Mouse (Mus musculus): ENCODE data around the gene Myl9.

Myl9 gene

DNA sequence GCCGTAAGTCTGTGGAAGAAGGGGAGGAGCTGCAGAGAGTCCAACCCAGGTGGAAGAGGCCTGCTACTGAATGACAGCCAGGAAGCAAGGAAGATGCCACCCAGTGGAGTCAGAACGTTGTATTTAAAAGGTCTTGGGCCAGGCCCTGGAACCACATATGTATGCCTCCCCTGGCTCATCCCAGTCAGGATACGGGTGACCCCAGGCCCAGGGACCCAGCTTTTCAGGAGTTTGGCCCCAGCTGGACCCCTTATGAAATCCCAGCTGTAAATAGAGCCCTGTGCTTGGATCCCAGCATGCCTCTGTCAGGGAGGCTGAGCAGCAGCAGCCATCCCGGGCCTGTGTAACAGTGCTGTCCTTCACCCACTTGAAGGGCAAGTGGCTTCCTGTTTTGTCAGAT lies 10.5 kb upstream of the Myl9 start:
- DNase-seq, result no peak

DNA sequence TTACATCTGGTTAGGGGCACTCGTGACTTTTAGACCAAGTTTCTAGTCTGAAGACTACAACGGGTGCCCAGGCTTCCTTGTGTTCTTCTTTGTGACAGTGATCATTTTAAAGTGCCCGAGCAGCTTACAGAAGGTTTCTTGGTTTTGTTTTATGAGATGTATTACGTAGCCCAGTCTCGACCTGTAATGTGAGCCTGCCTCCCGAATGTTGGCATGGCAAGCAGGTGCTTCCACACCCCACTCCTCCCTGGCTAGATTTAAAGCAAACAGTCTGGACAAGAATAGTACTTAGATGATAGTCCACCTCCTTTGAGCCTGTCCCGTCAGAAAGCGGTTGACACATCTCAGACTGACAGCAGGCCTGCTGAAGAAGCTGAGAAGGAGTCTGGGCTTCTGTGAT lies 9.6 kb upstream of the Myl9 start:
- DNase-seq, result no peak

DNA sequence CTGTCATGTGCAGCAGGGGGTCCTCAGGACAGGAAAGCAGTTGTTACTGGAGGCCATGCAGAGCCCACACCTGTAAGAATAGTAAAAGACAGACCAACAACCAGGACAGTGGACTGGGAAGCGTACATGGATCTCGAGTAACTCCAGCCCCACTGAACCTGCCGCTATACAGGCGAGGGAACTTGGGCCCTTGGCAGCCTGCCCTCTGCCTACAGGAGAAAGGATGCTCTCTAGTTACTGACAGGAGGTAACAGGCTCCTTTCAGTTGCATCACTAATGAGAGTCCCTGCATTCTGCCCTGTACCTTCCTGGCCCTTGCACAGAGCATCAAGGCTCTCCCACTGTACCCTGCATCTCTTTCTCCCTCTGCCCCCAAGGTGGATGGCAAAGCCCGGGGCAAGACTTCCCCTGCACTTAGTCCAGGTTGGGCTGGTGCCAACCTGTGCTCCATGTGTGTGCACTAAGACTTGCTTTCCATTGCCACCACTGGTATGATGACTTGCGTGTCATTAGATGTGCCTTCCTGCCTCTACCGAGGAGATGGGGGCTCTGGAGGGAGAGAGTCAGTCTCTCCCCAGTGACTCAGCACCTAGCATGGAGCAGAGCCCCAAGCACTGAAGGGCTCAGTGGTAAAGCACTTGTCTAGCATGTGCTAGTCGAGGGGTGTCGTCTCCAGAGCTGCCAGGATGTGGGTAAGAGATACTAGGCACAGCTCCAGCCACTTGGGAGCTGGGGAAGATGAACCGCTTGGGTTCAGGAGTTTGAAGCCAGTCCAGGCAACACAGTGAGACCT lies 8.8 kb upstream of the Myl9 start:
- DNase-seq, result no peak

DNA sequence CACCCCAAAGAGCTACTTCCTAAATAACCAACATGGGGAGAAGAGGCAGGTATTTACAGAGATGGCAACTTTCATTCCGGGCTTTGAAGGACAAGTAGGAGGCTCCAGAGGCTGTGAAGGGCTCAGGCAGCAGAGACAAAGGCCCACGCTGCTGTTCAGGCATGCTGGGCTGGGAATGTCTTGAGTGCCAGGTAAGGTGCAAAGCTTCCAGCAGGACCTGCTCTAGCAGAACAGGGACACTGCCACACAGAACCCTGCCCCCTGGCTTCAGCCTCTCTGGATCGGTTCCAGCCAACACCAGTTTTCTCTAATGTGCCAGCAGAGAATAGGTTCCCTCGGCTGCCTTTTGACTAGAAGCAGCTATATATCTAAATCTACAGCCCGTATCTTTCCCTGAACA lies 8.1 kb upstream of the Myl9 start:
- DNase-seq, result no peak

DNA sequence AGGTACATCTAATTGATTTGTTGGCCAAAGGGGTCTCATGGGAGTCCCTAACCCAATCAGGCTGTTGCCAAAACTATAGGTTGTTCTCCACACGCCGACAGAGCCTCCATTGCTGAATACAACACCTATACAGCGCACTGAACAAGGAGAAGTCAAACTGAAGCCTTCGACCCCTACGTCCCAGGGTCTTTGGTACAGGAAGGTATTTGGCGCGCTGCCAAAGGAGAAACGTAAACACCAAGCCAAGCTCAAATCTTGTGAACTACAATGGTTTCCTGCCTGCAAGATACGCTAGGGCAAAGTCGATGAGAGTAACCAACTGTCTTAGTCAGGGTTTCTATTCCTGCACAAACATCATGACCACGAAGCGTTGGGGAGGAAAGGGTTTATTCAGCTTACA lies 5.9 kb upstream of the Myl9 start:
- no peak for DNase-seq

DNA sequence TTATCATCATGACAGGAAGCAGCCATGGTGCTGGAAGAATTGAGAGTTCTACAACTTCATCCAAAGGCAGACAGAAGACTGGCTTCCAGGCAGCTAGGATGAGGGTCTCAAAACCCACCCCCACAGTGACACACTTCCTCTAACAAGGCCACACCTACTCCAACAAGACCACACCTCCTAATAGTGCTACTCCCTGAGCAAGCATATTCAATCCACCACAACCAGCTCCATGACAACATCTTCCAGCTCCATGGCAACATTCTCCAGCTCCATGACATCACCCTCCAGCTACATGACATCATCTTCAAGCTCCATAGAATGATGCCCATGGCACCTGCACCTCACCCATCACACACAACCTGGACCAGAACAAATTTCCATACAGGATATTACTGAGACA lies 1.8 kb upstream of the Myl9 start:
- no peak for DNase-seq

DNA sequence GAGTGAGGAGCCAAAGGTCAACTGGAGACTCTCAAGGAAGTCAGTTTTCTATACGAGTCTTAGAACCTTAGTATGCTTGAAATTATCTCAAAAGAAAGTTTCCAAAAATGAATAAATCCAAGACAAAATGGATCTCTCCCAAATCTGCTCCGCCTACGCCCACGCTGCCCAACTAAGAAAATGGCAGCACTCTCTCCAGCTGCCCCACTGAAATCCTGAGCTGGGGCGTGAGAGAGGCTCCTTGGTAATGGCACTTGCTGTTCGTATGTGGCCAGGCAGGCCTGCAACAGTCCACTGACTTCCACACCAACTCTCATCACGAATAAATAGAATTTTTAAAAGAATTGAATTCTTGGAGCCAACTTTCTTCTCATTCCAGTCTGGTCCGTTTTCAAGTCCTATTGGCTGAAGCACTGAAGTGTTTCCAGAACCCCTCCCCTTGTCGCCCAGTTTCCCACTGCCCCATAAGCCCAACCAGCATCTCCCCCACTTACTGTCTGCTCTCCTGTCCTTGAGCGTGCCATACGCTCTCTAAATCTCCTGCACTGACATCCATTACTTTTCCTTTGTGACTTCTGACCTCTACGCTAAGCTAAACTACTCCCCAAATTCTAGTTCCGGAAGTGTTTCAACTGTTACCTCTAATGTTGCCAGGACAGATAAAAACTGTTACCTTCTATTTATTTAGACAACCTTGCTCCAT lies 1.0 kb upstream of the Myl9 start:
- DNase-seq, result no peak

DNA sequence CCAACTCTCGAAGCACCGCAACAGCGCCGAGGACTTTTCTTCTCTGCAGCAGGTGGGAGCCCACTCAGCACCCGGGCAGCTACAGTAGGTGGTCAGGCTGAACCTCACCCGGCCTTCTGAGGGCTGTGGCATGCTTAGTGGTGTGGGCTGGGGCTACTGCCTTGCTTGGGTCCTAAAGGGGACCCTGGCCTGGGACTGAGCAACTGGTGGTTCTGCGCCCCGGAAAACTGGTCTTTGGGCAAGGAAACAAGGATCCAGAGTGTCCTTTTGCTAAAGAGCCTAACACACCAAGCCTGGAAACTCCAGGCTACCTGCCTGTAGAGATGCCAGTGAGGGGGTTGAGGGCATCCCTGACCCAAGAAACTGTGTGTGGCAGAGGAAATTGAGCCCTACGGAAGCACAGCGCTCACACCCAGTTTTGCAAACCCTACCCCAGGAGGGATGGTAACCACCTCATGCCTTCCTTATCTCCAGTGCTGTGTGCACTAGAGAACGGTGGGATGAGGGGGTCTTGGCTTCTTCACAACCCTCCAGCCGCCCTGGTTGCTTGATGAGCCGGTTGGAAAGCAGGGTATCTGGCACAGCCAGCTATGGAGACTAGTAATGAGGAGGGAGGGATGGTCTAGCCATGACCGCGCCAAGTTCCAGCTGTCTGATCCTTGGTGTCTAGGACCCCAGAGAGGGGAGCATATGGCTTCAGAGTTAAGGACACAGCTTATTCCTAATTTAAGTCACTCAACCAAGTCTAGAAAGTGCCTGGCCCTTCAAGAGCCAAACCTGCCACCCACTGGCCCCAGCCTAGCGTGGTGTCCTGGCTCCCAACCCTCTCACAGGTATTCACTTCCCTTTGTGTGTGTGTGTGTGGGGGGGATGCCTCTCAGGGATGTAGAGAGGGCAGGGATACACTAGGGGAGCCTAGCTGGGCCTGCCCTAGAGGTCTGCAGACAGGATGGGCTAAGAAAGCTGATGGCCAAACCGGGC lies 525 bp downstream of the Myl9 start:
- no peak for DNase-seq

DNA sequence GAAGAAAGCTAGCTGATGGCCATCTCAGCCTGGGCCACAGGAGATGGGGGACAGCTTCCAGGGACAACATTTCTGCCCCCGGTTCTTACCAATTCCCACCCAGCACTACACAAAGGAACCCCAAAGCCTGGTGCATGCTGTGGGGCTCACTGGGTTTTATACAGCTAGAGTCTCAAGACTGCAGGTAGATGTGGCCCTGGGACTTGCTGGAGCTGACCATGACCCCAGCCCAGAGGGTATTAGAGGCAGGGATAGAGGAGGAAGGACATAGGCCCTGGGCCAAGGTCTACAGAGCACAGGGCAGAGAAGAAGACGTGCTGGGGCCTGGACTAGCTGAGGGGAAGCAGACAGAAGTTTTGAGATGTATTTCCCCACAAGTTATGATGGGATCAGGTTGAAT lies 1.7 kb downstream of the Myl9 start:
- DNase-seq, result no peak

DNA sequence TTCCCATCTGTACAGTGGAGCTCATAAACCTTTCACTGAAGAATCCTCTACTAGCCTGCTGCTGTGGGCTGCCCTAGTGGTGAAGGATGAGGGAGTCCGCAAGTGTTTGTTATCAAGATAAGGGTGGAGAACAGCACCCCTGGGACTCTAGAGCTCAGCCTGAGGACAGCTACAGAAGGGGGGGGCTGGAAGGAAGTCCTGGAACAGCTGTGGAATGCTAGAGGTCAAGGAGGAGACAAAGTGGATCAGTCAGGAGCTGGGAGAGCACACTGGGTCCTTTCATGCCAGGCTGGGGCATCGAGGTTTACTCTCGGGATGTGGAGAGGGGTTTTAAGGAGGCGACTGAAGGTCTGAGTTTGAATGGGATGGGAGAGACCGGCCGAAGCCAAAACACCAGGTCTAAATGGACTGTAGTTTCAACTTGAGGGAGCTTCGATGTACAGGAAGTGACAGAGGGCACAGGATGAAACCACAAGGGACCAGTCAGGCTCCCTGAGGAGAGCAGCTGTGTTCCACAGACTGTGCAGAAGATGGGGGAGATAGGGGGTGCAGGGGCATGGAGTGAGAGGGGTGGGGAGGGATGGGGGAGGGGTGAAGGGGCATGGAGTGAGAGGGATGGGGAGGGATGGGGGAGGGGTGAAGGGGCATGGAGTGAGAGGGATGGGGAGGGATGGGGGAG lies 2.2 kb downstream of the Myl9 start:
- no peak for DNase-seq

DNA sequence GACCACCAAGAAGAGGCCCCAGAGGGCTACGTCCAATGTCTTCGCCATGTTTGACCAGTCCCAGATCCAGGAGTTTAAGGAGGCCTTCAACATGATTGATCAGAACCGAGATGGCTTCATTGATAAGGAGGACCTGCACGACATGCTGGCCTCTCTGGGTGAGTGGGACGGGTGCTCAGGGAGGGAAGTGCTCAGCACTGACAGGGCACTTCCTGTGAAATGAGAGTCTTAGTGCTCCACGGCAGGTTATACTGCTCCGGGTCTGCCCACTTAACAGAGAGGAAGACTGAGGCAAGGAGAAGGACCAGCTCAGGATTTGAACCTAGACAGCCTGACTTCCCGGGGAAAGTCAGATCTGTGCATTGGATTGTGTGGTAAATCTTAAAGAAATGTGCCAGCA lies 3.4 kb downstream of the Myl9 start:
- no peak for DNase-seq

DNA sequence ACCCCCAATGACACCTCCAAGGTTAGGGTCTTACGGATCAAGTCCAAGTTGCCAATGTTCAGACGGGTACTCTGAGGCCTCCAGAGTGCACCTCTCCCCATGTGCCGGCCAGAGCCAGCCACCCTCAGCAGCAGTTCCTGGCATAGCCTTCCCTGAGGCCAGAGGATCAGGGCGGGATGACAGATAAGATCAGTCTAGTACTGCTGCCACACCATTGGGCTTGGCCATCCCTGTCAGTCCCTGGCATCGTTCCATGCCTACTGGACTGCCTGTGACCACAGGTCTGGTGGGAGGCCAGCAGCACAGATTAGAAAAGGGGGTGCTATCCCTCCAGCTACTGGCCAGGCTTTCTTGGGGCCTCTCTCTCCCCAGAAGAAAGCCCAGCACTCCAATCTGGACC lies 3.8 kb downstream of the Myl9 start:
- DNase-seq, result no peak

DNA sequence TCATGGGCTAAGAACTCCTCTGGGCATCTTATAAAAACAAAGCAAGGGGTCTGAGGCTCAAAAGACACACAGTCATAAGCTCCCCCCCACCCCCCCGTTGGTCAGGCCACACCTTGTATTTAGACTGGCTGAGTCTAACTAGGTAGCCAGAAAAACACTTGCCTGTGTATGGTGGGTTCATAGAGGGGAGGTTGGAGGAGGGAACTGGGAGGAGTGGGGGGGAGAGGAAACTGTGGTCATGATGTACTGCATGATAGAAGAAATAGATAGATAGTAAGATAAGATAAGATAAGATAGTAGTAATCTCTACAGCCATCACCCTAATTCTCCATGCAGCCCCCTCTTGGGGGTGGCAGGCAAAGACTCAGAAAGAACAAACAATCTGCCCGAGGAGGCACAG lies 4.3 kb downstream of the Myl9 start:
- DNase-seq, result no peak

DNA sequence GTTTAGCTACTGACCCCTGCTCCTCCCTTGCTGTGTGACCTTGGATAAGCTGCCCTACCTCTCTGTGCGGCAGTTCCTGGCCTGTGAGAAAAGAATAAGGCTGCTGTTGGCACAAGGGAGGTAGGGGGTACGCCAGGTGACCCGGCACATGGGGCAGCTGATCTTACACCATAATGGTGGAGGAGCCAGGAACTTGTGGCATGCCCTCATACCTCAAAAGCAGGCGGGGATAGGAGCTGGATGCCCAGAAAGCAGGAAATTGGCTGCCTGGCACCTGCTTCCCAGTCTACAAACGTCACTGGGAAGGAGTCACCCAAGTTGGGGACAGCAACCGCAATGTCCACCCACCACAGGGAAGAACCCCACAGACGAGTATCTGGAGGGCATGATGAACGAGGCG lies 4.9 kb downstream of the Myl9 start:
- DNase-seq, result no peak

DNA sequence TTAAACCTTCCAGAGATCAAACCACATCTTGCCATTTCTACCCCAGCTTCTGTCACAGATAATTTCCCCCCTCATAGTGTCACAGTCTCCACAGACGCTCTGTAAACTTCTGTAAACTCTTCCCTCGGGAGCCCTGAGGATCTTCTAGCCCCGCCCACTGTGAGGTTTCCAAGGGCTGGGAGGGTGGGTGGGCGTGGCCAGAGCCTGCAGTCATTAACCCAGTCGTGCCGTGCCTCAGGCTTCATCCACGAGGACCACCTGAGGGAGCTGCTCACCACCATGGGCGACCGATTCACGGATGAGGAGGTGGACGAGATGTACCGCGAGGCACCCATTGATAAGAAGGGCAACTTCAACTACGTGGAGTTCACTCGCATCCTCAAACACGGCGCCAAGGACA lies 5.5 kb downstream of the Myl9 start:
- DNase-seq, result no peak

DNA sequence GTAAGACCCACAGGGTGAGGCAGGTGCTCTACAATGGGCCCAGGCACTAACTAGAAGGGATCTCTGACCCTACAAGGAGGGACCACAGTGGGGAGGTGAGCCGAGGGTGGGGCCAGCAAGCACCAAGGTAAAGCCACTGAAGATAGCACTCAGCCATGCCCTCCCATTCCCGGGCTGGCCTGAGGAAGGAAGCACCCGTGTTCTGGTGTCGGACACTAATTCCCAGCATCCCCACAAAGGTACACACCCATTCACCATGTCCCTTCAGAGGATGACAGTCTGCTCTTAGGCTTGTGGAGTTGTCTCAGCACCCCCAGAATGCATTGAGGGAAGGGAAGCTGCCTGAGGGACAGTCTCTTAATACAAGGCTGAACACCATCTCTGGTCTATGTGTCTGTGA lies 6.1 kb downstream of the Myl9 start:
- no peak for DNase-seq

DNA sequence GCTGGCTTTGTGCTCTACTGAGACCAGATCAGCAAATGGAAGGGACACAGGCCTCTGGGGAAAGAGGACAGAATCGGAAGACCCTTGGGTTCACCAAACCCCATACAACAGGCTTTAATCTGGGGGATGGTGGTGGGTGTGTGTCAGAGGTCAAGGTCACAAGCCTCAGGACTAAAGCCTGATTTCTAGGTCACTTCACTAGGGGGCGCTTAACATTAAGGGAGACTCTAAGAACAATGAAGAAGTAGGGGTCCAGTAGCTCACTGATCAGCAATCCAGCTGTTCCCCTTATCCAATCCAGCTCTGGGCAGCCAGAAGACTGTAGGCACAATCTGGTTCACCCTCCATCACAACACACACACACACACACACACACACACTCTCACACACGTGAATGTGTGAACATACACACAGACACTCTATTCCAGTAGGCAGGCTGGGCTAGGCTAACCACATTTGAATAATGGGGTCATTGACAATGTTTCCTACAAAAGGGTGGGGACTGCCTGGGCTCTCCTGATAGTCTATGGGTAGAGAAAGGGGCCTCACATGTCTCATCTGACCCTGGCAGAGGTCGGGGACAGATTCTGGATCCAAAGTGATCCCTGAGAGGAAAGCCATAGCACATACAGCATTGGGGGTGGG lies 6.7 kb downstream of the Myl9 start:
- no peak for DNase-seq

DNA sequence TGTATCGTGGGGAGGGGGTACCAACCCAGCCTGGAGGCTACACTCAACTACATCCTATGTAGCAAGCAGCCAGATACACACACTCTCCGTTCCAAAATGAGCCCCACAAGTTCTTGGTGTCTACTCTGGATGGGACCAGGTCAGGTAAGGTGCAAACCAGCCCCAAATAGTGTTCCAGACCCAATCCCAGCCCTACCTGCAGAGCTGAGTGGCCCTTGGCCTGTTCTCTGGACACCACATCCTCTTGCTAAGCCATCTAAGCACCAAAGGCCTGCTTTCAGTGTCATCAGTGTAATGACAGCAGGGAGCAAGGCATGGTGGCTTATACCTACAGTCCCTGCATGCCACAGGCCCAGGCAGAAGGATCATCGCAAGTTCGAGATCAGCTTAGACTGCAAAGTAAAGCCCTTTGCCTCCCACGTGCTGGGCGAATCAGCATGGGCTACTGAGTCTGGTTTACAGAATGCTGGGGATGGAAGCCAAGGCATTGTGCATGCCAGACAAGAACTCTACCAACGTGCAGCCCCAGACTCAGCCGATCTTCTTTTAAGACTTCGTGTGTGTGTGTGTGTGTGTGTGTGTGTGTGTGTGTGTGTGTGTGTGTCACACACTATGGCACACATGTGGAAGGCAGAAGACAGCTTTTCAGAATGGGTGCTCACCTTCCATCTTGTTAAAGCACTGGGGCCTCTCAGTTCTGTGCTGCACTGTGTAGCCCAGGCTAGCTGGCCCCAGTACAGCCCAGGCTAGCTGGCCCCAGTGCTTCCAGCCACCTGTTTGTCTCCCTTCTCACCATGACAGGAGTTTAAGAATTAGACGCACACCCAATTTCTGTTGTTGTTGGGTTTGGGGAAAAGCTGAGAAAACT lies 7.5 kb downstream of the Myl9 start:
- no peak for DNase-seq

DNA sequence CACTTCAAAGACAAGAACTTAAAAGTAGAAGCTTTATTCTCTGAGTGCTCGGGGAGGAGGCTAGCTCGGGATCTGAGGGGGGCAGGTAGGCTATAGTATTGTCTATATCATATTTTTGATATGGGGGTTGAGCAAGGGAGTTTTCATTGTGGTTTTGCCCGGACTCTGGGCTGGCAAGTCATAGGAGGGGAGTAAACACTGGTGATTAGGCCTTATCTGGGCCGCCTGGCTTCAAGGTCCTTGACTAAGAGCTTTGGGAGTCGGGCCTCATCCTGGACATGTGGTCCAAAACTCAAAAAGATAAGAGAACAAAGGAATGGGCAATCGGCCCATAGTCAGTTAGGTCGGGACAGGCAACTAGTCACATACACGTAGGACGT lies 8.1 kb downstream of the Myl9 start:
- no peak for DNase-seq

DNA sequence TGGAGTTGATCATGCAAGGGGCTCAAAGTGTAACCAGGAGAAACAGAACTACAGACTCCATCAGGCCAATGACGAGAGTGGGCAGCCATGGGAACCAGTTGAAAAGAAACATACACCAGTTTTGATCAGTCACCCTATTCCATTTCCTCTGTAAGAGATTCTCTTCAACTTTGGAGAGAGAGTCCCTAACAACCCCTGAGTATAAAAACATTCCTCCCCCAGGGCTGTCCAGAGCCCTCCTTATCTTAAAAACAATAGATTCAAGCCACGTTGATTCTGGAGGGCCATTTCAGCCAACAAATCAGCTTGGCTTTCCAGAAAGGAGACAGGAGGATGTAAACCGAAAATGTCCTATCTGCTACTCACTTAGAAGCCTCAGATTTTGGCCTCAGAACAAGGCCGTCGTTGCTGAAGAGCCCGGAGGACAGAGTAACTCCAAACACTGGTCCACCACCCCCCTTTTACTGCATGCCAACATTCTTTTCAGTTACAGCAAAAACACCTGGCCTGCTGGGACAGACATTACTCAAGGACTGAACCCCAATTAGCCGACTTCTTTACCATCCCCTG lies 8.9 kb downstream of the Myl9 start:
- DNase-seq, result no peak

DNA sequence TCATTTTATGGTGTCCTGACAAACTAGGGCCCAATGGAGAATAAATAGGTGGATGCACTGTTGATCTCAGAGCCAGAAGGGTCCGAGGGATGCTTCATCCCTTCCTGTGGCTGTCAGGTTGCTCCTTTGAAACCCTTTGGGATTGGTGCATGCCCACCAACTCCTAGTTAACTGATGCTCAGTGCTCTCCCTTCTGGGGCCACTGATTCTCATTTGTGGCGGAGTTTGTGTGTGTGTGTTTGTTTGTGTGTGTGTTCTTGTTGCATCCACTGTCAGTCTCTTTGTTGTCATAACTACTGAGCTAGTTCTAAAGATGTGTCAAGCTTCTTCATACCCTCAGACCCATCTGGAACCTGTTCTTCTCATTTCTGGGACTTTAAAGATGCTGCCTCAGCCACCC lies 9.7 kb downstream of the Myl9 start:
- no peak for DNase-seq
